Mouse (Mus musculus): ENCODE measurements around the gene Rras. TPM values are rescaled to one million over a fixed set of nuclear protein-coding genes. Genes with fewer than 3 reads are reported as not detected.
A peak's percentile ranks its signal among the peaks of the same experiment; 100 is the strongest.
"Not testable (repeated sequence)": the region's sequence is repeated elsewhere in the genome, so short reads cannot be mapped to it uniquely, and the experiment has no call there.

The Rras gene
- total RNA-seq, 2 experiments from 2014 or later: 22.5 to 30.6 TPM

DNA sequence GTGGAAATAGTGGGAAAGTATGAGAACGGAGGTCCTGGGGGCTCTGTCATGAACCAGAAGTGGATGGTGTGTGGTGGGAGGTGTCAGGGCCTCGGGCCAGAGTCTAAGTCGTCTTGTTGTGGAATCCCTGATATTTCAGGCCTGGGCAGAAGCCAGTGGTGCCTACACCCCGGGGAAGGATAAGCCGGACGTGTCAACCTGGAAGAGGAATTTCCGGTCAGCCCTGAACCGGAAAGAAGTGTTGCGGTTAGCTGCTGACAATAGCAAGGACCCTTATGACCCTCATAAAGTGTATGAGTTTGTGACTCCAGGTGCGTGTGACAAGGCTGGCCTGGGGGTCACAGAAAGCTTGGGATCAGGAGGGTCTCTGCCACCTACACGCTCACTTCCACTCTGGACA is 18.0 kb upstream of the Rras start:
- no peak for DNase-seq

DNA sequence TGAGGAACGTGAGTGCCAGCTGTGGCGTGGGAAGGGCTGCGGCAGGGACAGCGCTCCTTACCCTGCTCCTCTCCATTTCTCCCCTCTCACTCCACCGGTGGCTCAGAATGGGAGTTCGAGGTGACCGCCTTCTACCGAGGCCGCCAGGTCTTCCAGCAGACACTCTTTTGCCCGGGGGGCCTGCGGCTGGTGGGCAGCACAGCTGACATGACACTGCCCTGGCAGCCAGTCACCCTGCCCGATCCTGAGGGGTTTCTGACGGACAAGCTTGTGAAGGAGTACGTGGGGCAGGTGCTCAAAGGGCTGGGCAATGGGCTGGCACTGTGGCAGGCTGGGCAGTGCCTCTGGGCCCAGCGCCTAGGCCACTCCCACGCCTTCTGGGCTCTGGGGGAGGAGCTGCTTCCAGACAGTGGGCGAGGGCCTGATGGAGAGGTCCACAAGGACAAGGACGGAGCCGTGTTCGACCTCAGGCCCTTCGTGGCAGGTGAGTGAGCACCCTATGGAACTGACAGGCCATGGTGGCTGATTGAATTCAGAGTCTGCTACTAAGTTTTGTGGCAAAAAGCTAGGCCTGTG is 17.1 kb upstream of the Rras start:
- DNase-seq: no peak

- DNase-seq: no peak
These were observed 15.3 kb upstream of the Rras start for GRCm38 (mm10) chr7:45002440-45002839.

DNA sequence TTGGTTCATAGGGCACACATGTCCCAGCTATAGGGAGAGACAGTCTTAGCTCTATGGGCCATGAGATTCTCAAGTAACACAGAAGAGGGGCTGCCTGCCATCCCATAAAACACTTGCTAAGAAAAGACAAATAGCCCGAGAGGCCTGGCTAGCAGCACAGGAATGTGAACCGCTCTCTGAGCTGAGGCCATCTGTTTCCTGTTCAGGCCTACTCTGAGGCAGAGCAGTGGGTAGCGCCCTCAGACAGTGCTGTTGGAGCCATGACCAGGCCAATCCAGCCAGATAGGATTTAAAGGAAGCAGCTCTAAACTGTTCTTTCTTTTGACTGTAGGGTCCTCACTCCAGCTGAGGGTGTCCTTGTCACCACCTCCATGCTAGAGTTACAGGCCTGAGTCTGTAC is 13.2 kb upstream of the Rras start:
- no peak for DNase-seq

- no peak for DNase-seq
These were observed 12.3 kb upstream of the Rras start for GRCm38 (mm10) chr7:45005321-45005992.

GRCm38 (mm10) chr7:45006503-45006902 is 11.3 kb upstream of the Rras start:
- no peak for DNase-seq

- no peak for DNase-seq
These were observed 10.6 kb upstream of the Rras start for GRCm38 (mm10) chr7:45007141-45007540.

GRCm38 (mm10) chr7:45007846-45008245 is 9.9 kb upstream of the Rras start:
- DNase-seq: no peak

GRCm38 (mm10) chr7:45008411-45008810 is 9.3 kb upstream of the Rras start:
- no peak for DNase-seq

GRCm38 (mm10) chr7:45012011-45012410 is 5.8 kb upstream of the Rras start:
- DNase-seq: no peak

DNA sequence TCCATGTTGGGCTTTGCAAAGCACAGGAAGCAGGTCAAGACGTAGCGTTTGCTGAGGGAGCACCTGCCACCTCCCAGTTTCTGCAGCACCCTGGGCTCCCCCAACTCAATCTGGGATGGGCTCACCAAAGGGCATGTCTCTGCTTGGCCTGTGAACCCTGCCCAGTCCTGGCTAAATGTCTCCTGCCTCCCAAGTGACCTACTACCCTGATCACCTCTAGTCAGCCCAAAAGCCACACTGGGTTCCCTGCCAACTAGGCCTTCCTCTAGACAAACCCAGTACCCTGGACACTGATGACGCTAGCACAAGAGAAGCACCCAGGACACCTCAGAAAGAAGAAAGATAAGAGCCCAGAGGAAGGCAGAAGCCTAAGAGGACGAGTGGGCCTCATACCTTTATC is 4.9 kb upstream of the Rras start:
- no peak for DNase-seq

DNA sequence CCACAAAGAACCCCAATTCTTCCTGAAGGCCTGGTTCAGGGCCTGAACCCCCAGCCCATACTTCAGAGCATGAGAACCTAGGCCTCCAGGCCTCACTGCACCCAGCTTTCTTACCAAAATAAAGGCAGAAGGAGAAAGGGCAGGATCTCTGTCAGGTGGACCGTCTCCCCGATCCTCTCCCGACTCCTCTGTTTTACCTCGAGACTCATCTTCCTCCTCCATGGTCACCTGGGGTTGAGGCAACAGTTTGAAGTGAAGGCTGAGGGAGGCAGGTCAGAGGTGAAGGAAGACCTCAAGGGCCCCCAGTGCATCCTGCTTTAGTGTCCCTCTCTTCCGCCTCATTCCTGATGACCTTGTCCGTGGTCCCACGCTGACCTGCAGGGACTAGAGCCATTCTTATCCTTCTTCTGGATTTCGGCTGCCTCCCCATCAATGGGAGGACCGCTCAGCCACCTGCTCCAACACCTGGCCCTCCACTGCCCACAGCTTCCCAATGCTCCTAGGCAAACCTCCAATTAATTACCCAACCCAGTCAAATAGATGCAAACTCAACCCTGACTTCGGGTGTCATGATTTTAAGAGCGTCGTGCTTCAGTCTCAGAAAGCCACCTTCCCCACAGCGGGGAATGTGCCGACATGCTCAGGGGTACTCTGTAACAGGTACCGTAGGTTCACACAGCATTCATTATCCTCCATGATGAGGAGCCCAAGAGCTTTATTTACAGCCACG is 4.2 kb upstream of the Rras start:
- no peak for DNase-seq

- DNase-seq: no peak
These were observed 3.7 kb upstream of the Rras start for GRCm38 (mm10) chr7:45014096-45014451.

DNA sequence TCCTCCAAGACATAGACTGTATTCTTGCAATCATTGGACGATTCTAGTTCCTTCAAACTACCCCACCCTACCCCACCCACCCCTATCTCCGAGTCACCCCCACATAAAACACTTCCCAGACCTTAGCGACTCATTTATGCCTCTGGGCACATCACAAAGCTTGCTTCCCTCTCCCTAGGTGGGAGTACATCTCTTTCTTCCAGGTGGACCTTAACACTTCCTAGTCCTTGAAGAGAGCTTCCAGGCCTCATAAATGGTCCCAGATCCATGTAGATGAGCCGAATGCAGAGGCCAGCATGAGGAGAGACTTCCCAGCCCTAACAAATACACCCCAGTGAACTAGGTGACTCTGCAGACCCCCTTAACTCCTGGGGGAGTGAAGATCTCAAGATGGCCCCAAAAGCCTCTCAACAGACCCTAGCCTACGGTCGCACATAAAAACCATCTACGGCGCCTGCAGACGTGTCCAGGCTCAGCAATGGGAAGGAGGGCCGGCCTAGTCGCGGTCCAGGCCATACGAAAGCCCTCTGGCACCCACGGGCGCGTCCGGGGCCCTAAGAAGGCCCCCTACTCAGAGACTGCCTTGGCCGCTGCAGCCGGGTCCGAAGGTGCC is 2.3 kb upstream of the Rras start:
- no peak for DNase-seq

DNA sequence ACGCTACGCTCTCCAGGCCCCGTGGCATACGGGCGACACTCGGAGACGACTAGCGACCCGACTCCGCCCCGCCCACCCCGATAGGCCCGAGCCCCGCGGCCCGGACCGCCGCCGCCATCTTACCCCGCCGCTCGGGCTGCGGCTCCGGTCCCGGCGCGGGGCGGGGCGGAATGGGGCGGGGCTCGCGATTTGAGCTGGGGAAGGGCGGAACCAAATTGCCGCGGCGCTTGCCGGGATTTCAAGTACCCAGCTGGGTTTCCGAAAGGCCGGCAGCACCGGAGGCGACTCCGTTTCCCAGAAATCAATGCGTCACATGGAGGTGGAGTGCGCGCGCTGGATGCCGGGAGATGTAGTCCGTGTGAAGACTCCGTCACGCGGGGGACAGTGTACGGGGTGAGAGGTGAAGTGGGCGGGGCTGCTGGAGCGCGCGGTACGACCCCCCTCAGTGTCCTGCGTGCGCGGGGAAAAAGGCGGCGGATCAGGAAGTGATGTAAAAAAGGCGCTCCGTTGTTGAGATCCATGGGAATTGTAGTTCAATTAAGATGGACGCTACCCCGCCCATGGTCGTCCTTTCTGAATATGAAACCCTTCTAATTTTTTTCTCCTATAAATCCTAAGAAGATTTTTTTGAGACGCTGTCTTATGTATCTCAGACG is 1.7 kb upstream of the Rras start, which contains the start of gene Scaf1:
TSS of gene Scaf1 (minus strand) at position 407 of the 656 bp plus-strand sequence.
- peak; percentile 100 for DNase-seq

DNA sequence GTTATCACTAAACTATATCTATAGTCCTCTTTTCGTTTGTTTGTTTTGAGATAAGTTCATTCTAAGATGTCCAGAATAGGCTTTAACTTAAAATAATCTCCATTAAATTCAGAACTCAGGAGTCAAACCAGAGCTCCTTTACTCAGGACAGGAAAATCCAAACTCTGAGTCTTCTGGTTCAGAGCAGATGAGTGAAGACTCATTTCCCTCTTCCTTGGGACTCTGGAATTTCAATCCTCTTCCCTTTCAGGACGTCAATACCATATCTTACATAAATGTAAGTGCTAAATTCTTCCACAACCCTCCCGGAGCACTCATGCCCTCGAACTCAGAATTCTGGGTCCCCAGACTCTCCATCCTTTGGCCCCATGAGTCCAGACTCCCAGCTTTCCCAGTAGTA is 1.0 kb upstream of the Rras start:
- no peak for DNase-seq

- peak; percentile 85 for DNase-seq
These were observed 1.3 kb downstream of the Rras start for GRCm38 (mm10) chr7:45019031-45019571.

DNA sequence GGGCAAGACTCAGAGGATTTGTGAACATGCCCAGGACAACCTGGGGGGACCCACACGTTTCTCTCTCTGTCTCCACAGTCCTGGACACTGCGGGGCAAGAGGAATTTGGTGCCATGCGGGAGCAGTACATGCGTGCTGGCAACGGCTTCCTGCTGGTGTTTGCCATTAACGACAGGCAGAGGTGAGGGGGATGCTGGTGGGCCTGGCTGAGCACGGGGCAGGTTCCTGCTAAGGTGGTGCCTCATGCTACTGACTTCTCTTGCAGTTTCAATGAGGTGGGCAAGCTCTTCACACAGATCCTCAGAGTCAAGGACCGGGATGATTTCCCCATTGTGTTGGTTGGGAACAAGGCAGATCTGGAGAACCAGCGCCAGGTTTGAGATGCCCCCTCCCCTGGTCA is 2.5 kb downstream of the Rras start:
- DNase-seq: no peak

DNA sequence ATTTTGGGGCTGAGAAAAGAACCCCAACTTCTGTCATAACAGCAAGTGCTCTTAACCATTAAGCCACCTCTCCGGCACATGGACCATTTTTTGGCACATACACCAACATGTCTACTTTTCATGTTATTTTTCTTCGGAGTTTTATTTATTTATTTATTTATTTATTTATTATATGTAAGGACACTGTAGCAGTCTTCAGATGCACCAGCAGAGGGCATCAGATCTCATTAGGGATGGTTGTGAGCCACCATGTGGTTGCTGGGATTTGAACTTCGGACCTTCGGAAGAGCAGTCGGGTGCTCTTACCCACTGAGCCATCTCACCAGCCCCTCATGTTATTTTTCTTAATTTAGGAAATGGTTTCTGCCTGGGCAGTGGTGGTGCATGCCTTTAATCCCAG is 6.0 kb downstream of the Rras start:
- DNase-seq: not testable (repeated sequence)

DNA sequence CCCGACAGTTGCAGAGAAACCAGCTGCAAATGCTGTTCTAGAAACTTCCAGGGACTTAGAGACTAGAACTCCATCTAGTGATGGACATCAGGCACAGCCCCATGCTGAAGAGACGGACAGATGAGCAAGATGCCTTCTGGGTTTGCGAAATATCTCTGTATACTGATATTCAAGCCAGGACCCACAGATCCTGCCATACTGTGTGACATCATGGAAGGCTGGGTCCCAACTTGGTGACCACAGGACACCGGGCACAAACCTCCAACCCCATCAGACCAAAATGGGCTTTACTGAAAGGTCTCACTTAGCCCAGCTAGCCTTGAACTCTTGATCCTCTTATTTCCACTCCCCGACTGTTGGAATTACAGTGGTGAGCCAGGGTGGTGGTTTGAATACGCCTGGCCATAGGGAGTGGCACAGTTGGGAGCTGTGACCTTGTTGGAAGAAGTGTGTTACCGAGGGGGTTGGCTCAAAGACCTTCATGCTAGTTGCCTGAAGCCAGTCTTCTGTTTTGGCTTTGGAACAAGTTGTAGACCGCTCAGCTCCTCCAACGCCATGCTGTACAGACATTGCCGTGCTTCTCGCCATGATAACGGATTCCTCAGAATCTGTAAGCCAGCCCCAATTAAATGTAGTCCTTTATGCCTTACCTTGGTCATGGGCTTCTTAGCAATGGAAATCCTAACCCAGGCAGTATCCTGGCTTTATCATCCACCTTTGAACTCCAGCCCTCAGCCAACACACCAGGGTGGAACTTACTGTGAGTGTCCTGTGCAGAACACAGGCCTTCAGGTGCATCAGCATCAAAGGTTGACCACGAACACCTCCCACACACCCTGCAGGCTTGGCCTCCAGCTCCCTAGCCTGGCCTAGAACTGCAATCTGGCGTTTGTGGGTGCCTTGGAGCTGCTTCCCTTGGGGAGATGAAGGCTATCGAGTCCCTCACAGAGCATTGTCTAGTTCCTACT is 6.8 kb downstream of the Rras start:
- no peak for DNase-seq

GRCm38 (mm10) chr7:45025601-45026220 is 8.0 kb downstream of the Rras start:
- DNase-seq: peak; percentile 42

Measured in gastrocnemius, postnatal 25 days (tissue).